Mouse (Mus musculus) myocyte (in vitro differentiated cells): Measurements from ENCODE around the gene Csf2rb.

Source experiments
- MYOG ChIP-seq, 3 experiments: IDR thresholded peaks; one replicate each; pipeline ENCODE4 v1.6.1; 2011; ENCODE audit warnings: control low read depth in 2 of 3, low read depth in 2 of 3, mild to moderate bottlenecking in 2 of 3; ENCODE audit not compliant: insufficient read length in 2 of 3, control insufficient read depth in 1 of 3, insufficient read depth in 1 of 3
- POLR2A ChIP-seq: IDR thresholded peaks from one replicate; pipeline ENCODE4 v1.6.1; 2011; ENCODE audit warnings: low read depth, mild to moderate bottlenecking, control low read depth, moderate library complexity; ENCODE audit not compliant: insufficient read length
- SRF ChIP-seq: IDR thresholded peaks from one replicate; pipeline ENCODE4 v1.6.1; 2011; ENCODE audit warnings: low read depth; ENCODE audit not compliant: control insufficient read depth, insufficient read length
- TCF3 ChIP-seq: IDR thresholded peaks from one replicate; pipeline ENCODE4 v1.6.1; 2011; ENCODE audit warnings: low read depth, control low read depth; ENCODE audit not compliant: insufficient read length

GRCm38 (mm10) chr15:78355548-78355947 lies 30.0 kb downstream of the Csf2rb start:
- TF ChIP-seq TCF3 (no peak), SRF (no peak), POLR2A (no peak), MYOG (IDR thresholded peaks at IDR 0.05; ENCODE audit: control insufficient read depth in 1 of 3, insufficient read depth in 1 of 3, insufficient read length in 2 of 3, low read depth in 2 of 3) (no peak)
